Mouse (Mus musculus): ENCODE results near the gene Napepld. TPM values are rescaled to one million over a fixed set of nuclear protein-coding genes. Genes with fewer than 3 reads are reported as not detected.
A peak's percentile ranks its signal among the peaks of the same experiment; 100 is the strongest.

The Napepld gene
- polyA plus RNA-seq, 1 experiment: 0.50 TPM

GRCm38 (mm10) chr5:21658623-21659395 is 42.4 kb downstream of the Napepld start:
- H3K79me3 ChIP-seq (ENCODE audit: low read depth): no peaks in the 10 kb centered on the region
- H3K27me3 ChIP-seq (ENCODE audit: control insufficient read depth, insufficient read depth, insufficient read length): no peaks in the 10 kb centered on the region
- H3K79me2 ChIP-seq (ENCODE audit: control insufficient read depth, insufficient read depth): no peaks in the 10 kb centered on the region
- TF ChIP-seq CEBPB (IDR thresholded peaks at IDR 0.05; ENCODE audit: low read depth): no peak
- TF ChIP-seq CTCF (IDR thresholded peaks at IDR 0.05; ENCODE audit: control insufficient read depth, insufficient read depth, insufficient read length): peak; percentile 31
- no peak for TF ChIP-seq MYOG (IDR thresholded peaks at IDR 0.05; ENCODE audit: control insufficient read depth, extremely low read depth, insufficient read length)
- no peak overlapping the region for H3ac ChIP-seq (ENCODE audit: control insufficient read depth, insufficient read length, low read depth)
- H3K36me3 ChIP-seq (ENCODE audit: control insufficient read depth, insufficient read depth): peaks cover 11% of the 10 kb centered on the region
- no peak overlapping the region for H3K4me3 ChIP-seq (ENCODE audit: insufficient read depth, poor library complexity, severe bottlenecking)

- peaks cover 16% of the 10 kb centered on the region for H3K36me3 ChIP-seq (ENCODE audit: control insufficient read depth, insufficient read depth)
- H3ac ChIP-seq (ENCODE audit: control insufficient read depth, insufficient read length, low read depth): no peak overlapping the region
- H3K79me2 ChIP-seq (ENCODE audit: control insufficient read depth, insufficient read depth): no peaks in the 10 kb centered on the region
- no peak for TF ChIP-seq CTCF (IDR thresholded peaks at IDR 0.05; ENCODE audit: control insufficient read depth, insufficient read depth, insufficient read length)
- no peak for TF ChIP-seq MYOG (IDR thresholded peaks at IDR 0.05; ENCODE audit: control insufficient read depth, extremely low read depth, insufficient read length)
- no peak for TF ChIP-seq MAX (IDR thresholded peaks at IDR 0.05)
- no peak for TF ChIP-seq CEBPB (IDR thresholded peaks at IDR 0.05; ENCODE audit: low read depth)
- TF ChIP-seq FOSL1 (IDR thresholded peaks at IDR 0.05; ENCODE audit: insufficient read depth, low read length, poor library complexity, severe bottlenecking): no peak
- no peak for TF ChIP-seq MYOD1 (IDR thresholded peaks at IDR 0.05; ENCODE audit: control insufficient read depth, insufficient read length, low read depth)
- no peak for TF ChIP-seq USF1 (IDR thresholded peaks at IDR 0.05; ENCODE audit: low read depth)
- H3K27me3 ChIP-seq (ENCODE audit: control insufficient read depth, insufficient read depth, insufficient read length): no peaks in the 10 kb centered on the region
- H3K4me3 ChIP-seq (ENCODE audit: insufficient read depth, poor library complexity, severe bottlenecking): no peak overlapping the region
- no peaks in the 10 kb centered on the region for H3K79me3 ChIP-seq (ENCODE audit: low read depth)
Observed at GRCm38 (mm10) chr5:21658038-21658437, 43.2 kb downstream of the Napepld start.

GRCm38 (mm10) chr5:21656912-21657311 is 44.3 kb downstream of the Napepld start:
- Histone ChIP-seq H3ac (ENCODE audit: control insufficient read depth, insufficient read length, low read depth) (no peak overlapping the region), H3K79me2 (ENCODE audit: control insufficient read depth, insufficient read depth) (no peaks in the 10 kb centered on the region), H3K79me3 (ENCODE audit: low read depth) (no peaks in the 10 kb centered on the region), H3K4me3 (ENCODE audit: insufficient read depth, poor library complexity, severe bottlenecking) (no peak overlapping the region), H3K36me3 (ENCODE audit: control insufficient read depth, insufficient read depth) (peaks cover 16% of the 10 kb centered on the region), H3K27me3 (ENCODE audit: control insufficient read depth, insufficient read depth, insufficient read length) (no peaks in the 10 kb centered on the region)
- TF ChIP-seq CEBPB (IDR thresholded peaks at IDR 0.05; ENCODE audit: low read depth) (no peak), CTCF (IDR thresholded peaks at IDR 0.05; ENCODE audit: control insufficient read depth, insufficient read depth, insufficient read length) (no peak), MYOD1 (IDR thresholded peaks at IDR 0.05; ENCODE audit: control insufficient read depth, insufficient read length, low read depth) (no peak), USF1 (IDR thresholded peaks at IDR 0.05; ENCODE audit: low read depth) (no peak), MYOG (IDR thresholded peaks at IDR 0.05; ENCODE audit: control insufficient read depth, extremely low read depth, insufficient read length) (no peak)

GRCm38 (mm10) chr5:21651885-21652612 is 49.1 kb downstream of the Napepld start:
- peaks cover 39% of the 10 kb centered on the region for H3K36me3 ChIP-seq (ENCODE audit: control insufficient read depth, insufficient read depth)
- no peak for TF ChIP-seq CEBPB (IDR thresholded peaks at IDR 0.05; ENCODE audit: low read depth)
- TF ChIP-seq CTCF (IDR thresholded peaks at IDR 0.05; ENCODE audit: control insufficient read depth, insufficient read depth, insufficient read length): no peak
- no peak for TF ChIP-seq MYOD1 (IDR thresholded peaks at IDR 0.05; ENCODE audit: control insufficient read depth, insufficient read length, low read depth)
- TF ChIP-seq MYOG (IDR thresholded peaks at IDR 0.05; ENCODE audit: control insufficient read depth, extremely low read depth, insufficient read length): no peak
- no peak for TF ChIP-seq MAX (IDR thresholded peaks at IDR 0.05)
- no peak for TF ChIP-seq FOSL1 (IDR thresholded peaks at IDR 0.05; ENCODE audit: insufficient read depth, low read length, poor library complexity, severe bottlenecking)
- no peak for TF ChIP-seq USF1 (IDR thresholded peaks at IDR 0.05; ENCODE audit: low read depth)
- H3ac ChIP-seq (ENCODE audit: control insufficient read depth, insufficient read length, low read depth): no peak overlapping the region
- H3K79me2 ChIP-seq (ENCODE audit: control insufficient read depth, insufficient read depth): peaks cover 4% of the 10 kb centered on the region
- H3K4me3 ChIP-seq (ENCODE audit: insufficient read depth, poor library complexity, severe bottlenecking): no peak overlapping the region
- no peaks in the 10 kb centered on the region for H3K27me3 ChIP-seq (ENCODE audit: control insufficient read depth, insufficient read depth, insufficient read length)
- H3K79me3 ChIP-seq (ENCODE audit: low read depth): peaks cover 4% of the 10 kb centered on the region

- Histone ChIP-seq H3K79me2 (ENCODE audit: control insufficient read depth, insufficient read depth) (peaks cover 15% of the 10 kb centered on the region), H3K36me3 (ENCODE audit: control insufficient read depth, insufficient read depth) (peaks cover 35% of the 10 kb centered on the region), H3K79me3 (ENCODE audit: low read depth) (peaks cover 9% of the 10 kb centered on the region), H3ac (ENCODE audit: control insufficient read depth, insufficient read length, low read depth) (no peak overlapping the region), H3K27me3 (ENCODE audit: control insufficient read depth, insufficient read depth, insufficient read length) (no peaks in the 10 kb centered on the region), H3K4me3 (ENCODE audit: insufficient read depth, poor library complexity, severe bottlenecking) (no peak overlapping the region)
- TF ChIP-seq USF1 (IDR thresholded peaks at IDR 0.05; ENCODE audit: low read depth) (no peak), CEBPB (IDR thresholded peaks at IDR 0.05; ENCODE audit: low read depth) (no peak), FOSL1 (IDR thresholded peaks at IDR 0.05; ENCODE audit: insufficient read depth, low read length, poor library complexity, severe bottlenecking) (no peak), CTCF (IDR thresholded peaks at IDR 0.05; ENCODE audit: control insufficient read depth, insufficient read depth, insufficient read length) (no peak), MAX (IDR thresholded peaks at IDR 0.05) (no peak), MYOD1 (IDR thresholded peaks at IDR 0.05; ENCODE audit: control insufficient read depth, insufficient read length, low read depth) (no peak), MYOG (IDR thresholded peaks at IDR 0.05; ENCODE audit: control insufficient read depth, extremely low read depth, insufficient read length) (no peak)
Observed at GRCm38 (mm10) chr5:21650736-21651135, 50.5 kb downstream of the Napepld start.

All from C2C12 (cell line).